Mouse (Mus musculus): ENCODE measurements around the gene Trmu. TPM values are rescaled to one million over a fixed set of nuclear protein-coding genes. Genes with fewer than 3 reads are reported as not detected.
A peak's percentile ranks its signal among the peaks of the same experiment; 100 is the strongest.

Trmu gene
- polyA plus RNA-seq, 1 experiment = 10.4 TPM

GRCm38 (mm10) chr15:85897113-85897512, 18.0 kb downstream of the Trmu start:
- no peak for TF ChIP-seq MAX (IDR thresholded peaks at IDR 0.05)
- no peak for TF ChIP-seq FOSL1 (IDR thresholded peaks at IDR 0.05; ENCODE audit: insufficient read depth, low read length, poor library complexity, severe bottlenecking)
- no peak for TF ChIP-seq CEBPB (IDR thresholded peaks at IDR 0.05; ENCODE audit: low read depth)
- no peak for TF ChIP-seq MYOG (IDR thresholded peaks at IDR 0.05; ENCODE audit: control insufficient read depth, extremely low read depth, insufficient read length)
- TF ChIP-seq USF1 (IDR thresholded peaks at IDR 0.05; ENCODE audit: low read depth) = no peak
- no peak for TF ChIP-seq CTCF (IDR thresholded peaks at IDR 0.05; ENCODE audit: control insufficient read depth, insufficient read depth, insufficient read length)
- no peak for TF ChIP-seq MYOD1 (IDR thresholded peaks at IDR 0.05; ENCODE audit: control insufficient read depth, insufficient read length, low read depth)
- Histone ChIP-seq H3K79me3 (ENCODE audit: low read depth) (no peaks in the 10 kb centered on the region), H3ac (ENCODE audit: control insufficient read depth, insufficient read length, low read depth) (no peak overlapping the region), H3K27me3 (ENCODE audit: control insufficient read depth, insufficient read depth, insufficient read length) (no peaks in the 10 kb centered on the region), H3K36me3 (ENCODE audit: control insufficient read depth, insufficient read depth) (peaks cover 37% of the 10 kb centered on the region), H3K79me2 (ENCODE audit: control insufficient read depth, insufficient read depth) (no peaks in the 10 kb centered on the region), H3K4me3 (ENCODE audit: insufficient read depth, poor library complexity, severe bottlenecking) (no peak overlapping the region)

GRCm38 (mm10) chr15:85899396-85899795, 20.3 kb downstream of the Trmu start:
- H3K36me3 ChIP-seq (ENCODE audit: control insufficient read depth, insufficient read depth) = peaks cover 16% of the 10 kb centered on the region
- TF ChIP-seq MYOD1 (IDR thresholded peaks at IDR 0.05; ENCODE audit: control insufficient read depth, insufficient read length, low read depth) (no peak), USF1 (IDR thresholded peaks at IDR 0.05; ENCODE audit: low read depth) (no peak), MYOG (IDR thresholded peaks at IDR 0.05; ENCODE audit: control insufficient read depth, extremely low read depth, insufficient read length) (no peak), CTCF (IDR thresholded peaks at IDR 0.05; ENCODE audit: control insufficient read depth, insufficient read depth, insufficient read length) (no peak), MAX (IDR thresholded peaks at IDR 0.05) (no peak), CEBPB (IDR thresholded peaks at IDR 0.05; ENCODE audit: low read depth) (no peak), FOSL1 (IDR thresholded peaks at IDR 0.05; ENCODE audit: insufficient read depth, low read length, poor library complexity, severe bottlenecking) (no peak)
- H3K27me3 ChIP-seq (ENCODE audit: control insufficient read depth, insufficient read depth, insufficient read length) = peaks cover 8% of the 10 kb centered on the region
- H3K4me3 ChIP-seq (ENCODE audit: insufficient read depth, poor library complexity, severe bottlenecking) = no peak overlapping the region
- no peaks in the 10 kb centered on the region for H3K79me3 ChIP-seq (ENCODE audit: low read depth)
- no peak overlapping the region for H3ac ChIP-seq (ENCODE audit: control insufficient read depth, insufficient read length, low read depth)
- H3K79me2 ChIP-seq (ENCODE audit: control insufficient read depth, insufficient read depth) = no peaks in the 10 kb centered on the region

GRCm38 (mm10) chr15:85900318-85900717, 21.2 kb downstream of the Trmu start:
- Histone ChIP-seq H3ac (ENCODE audit: control insufficient read depth, insufficient read length, low read depth) (no peak overlapping the region), H3K79me3 (ENCODE audit: low read depth) (no peaks in the 10 kb centered on the region), H3K79me2 (ENCODE audit: control insufficient read depth, insufficient read depth) (no peaks in the 10 kb centered on the region), H3K27me3 (ENCODE audit: control insufficient read depth, insufficient read depth, insufficient read length) (peaks cover 11% of the 10 kb centered on the region), H3K36me3 (ENCODE audit: control insufficient read depth, insufficient read depth) (peaks cover 11% of the 10 kb centered on the region), H3K4me3 (ENCODE audit: insufficient read depth, poor library complexity, severe bottlenecking) (no peak overlapping the region)
- TF ChIP-seq CEBPB (IDR thresholded peaks at IDR 0.05; ENCODE audit: low read depth) (no peak), MYOD1 (IDR thresholded peaks at IDR 0.05; ENCODE audit: control insufficient read depth, insufficient read length, low read depth) (no peak)

GRCm38 (mm10) chr15:85900801-85901200, 21.7 kb downstream of the Trmu start:
- H3K79me3 ChIP-seq (ENCODE audit: low read depth) = no peaks in the 10 kb centered on the region
- peaks cover 11% of the 10 kb centered on the region for H3K36me3 ChIP-seq (ENCODE audit: control insufficient read depth, insufficient read depth)
- peaks cover 11% of the 10 kb centered on the region for H3K27me3 ChIP-seq (ENCODE audit: control insufficient read depth, insufficient read depth, insufficient read length)
- TF ChIP-seq FOSL1 (IDR thresholded peaks at IDR 0.05; ENCODE audit: insufficient read depth, low read length, poor library complexity, severe bottlenecking) (no peak), CTCF (IDR thresholded peaks at IDR 0.05; ENCODE audit: control insufficient read depth, insufficient read depth, insufficient read length) (no peak), MYOG (IDR thresholded peaks at IDR 0.05; ENCODE audit: control insufficient read depth, extremely low read depth, insufficient read length) (no peak), USF1 (IDR thresholded peaks at IDR 0.05; ENCODE audit: low read depth) (no peak), MAX (IDR thresholded peaks at IDR 0.05) (no peak), MYOD1 (IDR thresholded peaks at IDR 0.05; ENCODE audit: control insufficient read depth, insufficient read length, low read depth) (no peak), CEBPB (IDR thresholded peaks at IDR 0.05; ENCODE audit: low read depth) (no peak)
- no peak overlapping the region for H3K4me3 ChIP-seq (ENCODE audit: insufficient read depth, poor library complexity, severe bottlenecking)
- no peak overlapping the region for H3ac ChIP-seq (ENCODE audit: control insufficient read depth, insufficient read length, low read depth)
- no peaks in the 10 kb centered on the region for H3K79me2 ChIP-seq (ENCODE audit: control insufficient read depth, insufficient read depth)

GRCm38 (mm10) chr15:85902505-85902904, 23.4 kb downstream of the Trmu start:
- Histone ChIP-seq H3K4me3 (ENCODE audit: insufficient read depth, poor library complexity, severe bottlenecking) (no peak overlapping the region), H3K79me3 (ENCODE audit: low read depth) (no peaks in the 10 kb centered on the region), H3K79me2 (ENCODE audit: control insufficient read depth, insufficient read depth) (no peaks in the 10 kb centered on the region), H3ac (ENCODE audit: control insufficient read depth, insufficient read length, low read depth) (no peak overlapping the region), H3K36me3 (ENCODE audit: control insufficient read depth, insufficient read depth) (peaks cover 2% of the 10 kb centered on the region), H3K27me3 (ENCODE audit: control insufficient read depth, insufficient read depth, insufficient read length) (peaks cover 11% of the 10 kb centered on the region)
- no peak for TF ChIP-seq MAX (IDR thresholded peaks at IDR 0.05)
- no peak for TF ChIP-seq CEBPB (IDR thresholded peaks at IDR 0.05; ENCODE audit: low read depth)
- no peak for TF ChIP-seq CTCF (IDR thresholded peaks at IDR 0.05; ENCODE audit: control insufficient read depth, insufficient read depth, insufficient read length)
- no peak for TF ChIP-seq FOSL1 (IDR thresholded peaks at IDR 0.05; ENCODE audit: insufficient read depth, low read length, poor library complexity, severe bottlenecking)
- TF ChIP-seq MYOG (IDR thresholded peaks at IDR 0.05; ENCODE audit: control insufficient read depth, extremely low read depth, insufficient read length) = no peak
- TF ChIP-seq USF1 (IDR thresholded peaks at IDR 0.05; ENCODE audit: low read depth) = no peak
- no peak for TF ChIP-seq MYOD1 (IDR thresholded peaks at IDR 0.05; ENCODE audit: control insufficient read depth, insufficient read length, low read depth)

- Histone ChIP-seq H3ac (ENCODE audit: control insufficient read depth, insufficient read length, low read depth) (no peak overlapping the region), H3K79me2 (ENCODE audit: control insufficient read depth, insufficient read depth) (no peaks in the 10 kb centered on the region), H3K27me3 (ENCODE audit: control insufficient read depth, insufficient read depth, insufficient read length) (peaks cover 11% of the 10 kb centered on the region), H3K79me3 (ENCODE audit: low read depth) (no peaks in the 10 kb centered on the region), H3K36me3 (ENCODE audit: control insufficient read depth, insufficient read depth) (no peaks in the 10 kb centered on the region), H3K4me3 (ENCODE audit: insufficient read depth, poor library complexity, severe bottlenecking) (no peak overlapping the region)
- TF ChIP-seq USF1 (IDR thresholded peaks at IDR 0.05; ENCODE audit: low read depth) (no peak), CTCF (IDR thresholded peaks at IDR 0.05; ENCODE audit: control insufficient read depth, insufficient read depth, insufficient read length) (peak; percentile 70), MAX (IDR thresholded peaks at IDR 0.05) (no peak), CEBPB (IDR thresholded peaks at IDR 0.05; ENCODE audit: low read depth) (no peak), MYOD1 (IDR thresholded peaks at IDR 0.05; ENCODE audit: control insufficient read depth, insufficient read length, low read depth) (no peak)
These were observed 24.7 kb downstream of the Trmu start for GRCm38 (mm10) chr15:85903826-85904225.
